Mouse (Mus musculus) lung, adult 2 months (tissue): Measurements from ENCODE around the gene Cxcl1. TPM values are rescaled to one million over a fixed set of nuclear protein-coding genes. Genes with fewer than 3 reads are reported as not detected.

Experiments
- DNase-seq: peaks from one replicate; pipeline ENCODE4 v3.0.0; 2022
- H3K4me1 ChIP-seq: fragments of 200-500 bp; 2 replicates; pipeline ENCODE4 v1.6.1; 2011; ENCODE audit warnings: low read length; ENCODE audit not compliant: control insufficient read depth, insufficient read depth
- H3K4me3 ChIP-seq: fragments of 200-500 bp; replicated peaks from 2 replicates; pipeline ENCODE3; 2011; ENCODE audit warnings: low read depth, mild to moderate bottlenecking, control low read depth, low read length; ENCODE audit errors: extremely low read depth
- CTCF ChIP-seq: fragments of 200-500 bp; IDR thresholded peaks from 2 replicates; pipeline ENCODE4 v1.5.1; 2011; ENCODE audit warnings: mild to moderate bottlenecking, low read length, control low read depth; ENCODE audit not compliant: insufficient read depth
- POLR2A ChIP-seq: fragments of 200-500 bp; IDR thresholded peaks from 2 replicates; pipeline ENCODE4 v1.6.1; 2011; ENCODE audit warnings: low read depth, mild to moderate bottlenecking, control low read depth, low read length, borderline replicate concordance; ENCODE audit errors: extremely low read depth
- WGBS: fragments of 180-500 bp; shearing (Covaris S2); methylation state at CpG from one replicate; pipeline ENCODE4 v1.1.7; 2018; 5-methylcytosine and 5-hydroxymethylcytosine counted together
- polyA plus RNA-seq: library from polyadenylated mRNA; depleted of rRNA; stranded (reverse); fragments of >200 nt; gene quantifications from 2 replicates; pipeline ENCODE4 v1.2.3, GENCODE M21; 2012; rRNA removed

Gene Cxcl1
- polyA plus RNA-seq, 1 experiment = 2.5 TPM

DNA sequence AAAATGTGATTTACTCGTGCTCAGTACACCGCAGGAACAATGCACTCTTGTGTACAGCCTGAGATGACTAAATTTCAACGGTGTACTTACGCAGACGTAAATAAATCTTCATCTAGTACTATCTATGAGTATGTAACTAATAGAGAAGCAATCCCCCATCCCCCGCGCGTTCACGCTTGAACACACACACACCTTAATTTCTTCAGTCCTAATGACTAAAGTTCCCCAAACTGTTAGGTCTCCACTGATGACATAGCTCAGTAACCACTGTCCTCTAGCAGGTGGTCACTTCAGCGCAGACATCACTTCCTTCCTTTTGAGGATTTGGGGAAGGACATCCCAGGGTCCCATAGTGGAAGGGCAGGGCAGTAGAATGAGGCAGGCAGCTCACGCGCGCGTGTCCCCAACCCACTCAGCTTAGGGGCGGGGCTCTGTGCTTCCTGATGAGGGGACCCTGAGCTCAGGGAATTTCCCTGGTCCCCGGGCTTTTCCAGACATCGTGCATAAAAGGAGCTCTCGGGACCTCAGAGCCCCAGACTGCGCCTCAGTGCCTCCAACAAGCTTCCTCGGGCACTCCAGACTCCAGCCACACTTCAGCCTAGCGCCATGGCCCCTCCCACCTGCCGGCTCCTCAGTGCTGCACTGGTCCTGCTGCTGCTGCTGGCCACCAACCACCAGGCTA is 12.4 kb downstream of the Cxcl1 start, which contains the start of gene Cxcl2:
Gene Cxcl2 (plus strand): TSS at position 533 of the 682 bp plus-strand sequence.
- TF ChIP-seq CTCF (no peak), POLR2A (no peak)
- WGBS = 6% methylated on average over 22 of the region's 22 CpGs
- DNase-seq = peak; percentile 17
- no peaks in the 10 kb centered on the region; the same call in 1 of the 2 replicates for H3K4me1 ChIP-seq
- peak within 1 kb of the TSS; percentile 24 for H3K4me3 ChIP-seq

GRCm38 (mm10) chr5:90908983-90909382 is 17.9 kb downstream of the Cxcl1 start:
- WGBS = 0% methylated on average over 2 of the region's 2 CpGs
- H3K4me3 ChIP-seq = no peak overlapping the region
- TF ChIP-seq POLR2A (no peak), CTCF (peak; percentile 94)
- peak; percentile 48 for DNase-seq
- H3K4me1 ChIP-seq = no peaks in the 10 kb centered on the region

DNA sequence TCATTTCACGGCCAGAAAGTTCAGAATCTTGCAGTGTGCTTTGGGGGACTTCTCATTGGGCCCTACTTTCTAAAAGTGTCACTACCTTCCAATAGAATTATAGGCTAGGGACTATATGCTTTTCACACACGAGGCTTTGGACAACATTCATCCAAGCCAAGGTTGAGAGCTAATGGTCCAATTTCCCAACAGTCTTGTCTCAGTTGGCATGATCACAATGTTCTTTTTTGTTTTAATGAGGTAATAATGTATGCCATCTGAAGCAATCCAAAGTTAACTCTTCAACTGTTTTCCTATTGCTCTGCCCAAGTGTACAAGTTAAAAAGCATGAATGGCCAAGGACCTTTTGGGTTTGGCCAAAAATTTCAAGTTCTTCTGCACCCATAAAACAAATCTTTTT is 28.5 kb downstream of the Cxcl1 start:
- no peak for TF ChIP-seq CTCF
- no peak for TF ChIP-seq POLR2A
- Histone ChIP-seq H3K4me1 (no peaks in the 10 kb centered on the region), H3K4me3 (no peak overlapping the region)
- WGBS = 69% methylated on average over 2 of the region's 2 CpGs
- no peak for DNase-seq

DNA sequence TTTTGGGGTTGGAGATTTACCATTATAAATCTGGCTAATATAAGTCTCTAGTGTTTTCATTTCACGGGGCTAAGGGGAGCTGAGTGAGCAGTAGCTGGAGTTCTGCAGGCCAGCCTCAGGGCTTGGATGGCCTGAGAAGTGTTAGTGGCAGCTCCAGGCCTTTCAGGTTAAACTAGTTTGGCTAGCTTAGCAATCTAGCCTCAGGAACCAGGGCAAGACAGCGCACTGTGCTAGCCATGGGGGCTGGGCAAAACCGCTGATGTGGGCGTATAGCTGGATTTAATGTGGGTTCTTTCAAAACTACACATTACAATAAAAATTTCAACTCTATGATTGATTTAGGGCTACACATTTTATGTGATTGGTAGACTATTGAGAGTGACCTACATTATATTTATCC is 31.9 kb downstream of the Cxcl1 start:
- DNase-seq = no peak
- TF ChIP-seq POLR2A (no peak), CTCF (no peak)

DNA sequence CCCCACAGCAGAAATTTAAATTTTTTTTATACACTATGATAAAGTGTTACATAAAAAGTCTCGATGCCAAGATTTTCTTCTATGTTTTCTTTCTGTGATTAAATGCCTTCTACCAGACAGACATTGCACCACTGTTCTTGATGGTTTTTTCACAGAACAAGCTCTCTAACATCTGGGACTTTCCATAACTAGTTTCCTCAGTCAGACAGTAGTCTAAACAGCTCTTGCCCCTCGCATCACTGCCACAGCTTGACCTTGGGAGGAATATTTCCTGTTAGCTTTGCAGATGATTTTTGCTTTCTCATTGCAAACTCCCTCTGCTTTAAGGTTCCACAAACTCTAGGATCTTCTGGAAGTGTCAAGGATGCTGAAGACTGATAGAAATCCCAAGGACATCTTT is 39.5 kb downstream of the Cxcl1 start:
- 27% methylated on average over 2 of the region's 2 CpGs for WGBS
- TF ChIP-seq CTCF (no peak), POLR2A (no peak)
- DNase-seq = no peak

More for the DNA sequence above, 31.9 kb downstream of the Cxcl1 start:
- H3K4me1 ChIP-seq = no peaks in the 10 kb centered on the region
- no peak overlapping the region for H3K4me3 ChIP-seq
- WGBS = 82% methylated on average over 4 of the region's 4 CpGs

DNA sequence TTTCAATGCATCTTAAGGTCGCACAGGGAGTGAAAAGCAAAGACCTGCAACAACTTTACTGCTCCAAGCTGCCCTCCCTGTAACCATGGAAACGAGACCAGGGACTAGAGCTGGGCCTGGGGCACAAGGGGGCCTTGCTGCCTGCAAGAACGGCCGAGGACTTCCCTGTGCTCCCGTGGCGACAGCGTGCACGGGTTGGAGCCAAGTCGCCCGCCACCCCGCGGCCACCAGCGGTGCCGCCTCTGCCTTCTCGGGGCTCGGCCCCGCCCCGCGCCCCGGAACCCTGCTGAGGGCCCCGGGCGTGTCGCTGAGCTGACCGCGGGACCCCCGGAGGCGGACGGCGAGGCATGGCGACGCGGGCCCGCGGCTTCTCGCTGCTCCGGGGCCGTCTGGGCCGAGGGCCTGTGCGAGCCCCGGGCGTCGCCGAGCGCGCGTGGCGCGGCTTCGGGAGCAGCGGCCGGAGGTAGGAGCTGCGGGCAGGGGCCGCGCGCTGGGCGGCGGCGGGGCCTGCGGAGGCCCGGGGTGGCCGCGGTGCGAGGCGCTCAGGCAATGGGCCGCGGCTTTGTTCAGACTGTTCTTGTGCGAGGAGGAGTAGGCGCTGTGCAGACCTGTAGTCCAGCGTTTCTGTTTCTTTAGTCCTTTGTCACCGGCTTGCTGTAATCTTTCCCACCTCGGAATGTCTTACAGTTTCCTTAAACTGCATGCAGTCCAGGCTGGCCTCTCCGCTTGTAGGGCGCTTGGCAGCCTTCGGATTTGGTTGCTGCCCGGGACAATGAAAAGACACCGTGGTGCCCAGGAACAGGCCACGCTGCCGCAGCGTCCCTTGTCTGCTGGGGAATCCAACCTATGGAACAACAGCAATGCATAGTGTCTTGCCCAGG is 40.2 kb downstream of the Cxcl1 start, which contains the start of gene Mthfd2l:
Gene Mthfd2l (plus strand): TSS at position 147 of the 881 bp plus-strand sequence.
- Histone ChIP-seq H3K4me3 (peak within 1 kb of the TSS; percentile 95), H3K4me1 (peaks cover 10% of the 10 kb centered on the region)
- peak; percentile 39; the same call in 1 of the 2 replicates for TF ChIP-seq CTCF
- TF ChIP-seq POLR2A = peak; percentile 25; the same call in 1 of the 2 replicates
- WGBS = under 1% methylated on average over 79 of the region's 79 CpGs
- peak; percentile 84 for DNase-seq

More for the DNA sequence above, 39.5 kb downstream of the Cxcl1 start:
- Histone ChIP-seq H3K4me1 (peaks cover 10% of the 10 kb centered on the region), H3K4me3 (peak overlapping the region; percentile 95)

GRCm38 (mm10) chr5:90931911-90932310 is 40.9 kb downstream of the Cxcl1 start:
- DNase-seq = no peak
- WGBS = 13% methylated on average over 6 of the region's 6 CpGs
- TF ChIP-seq POLR2A (no peak), CTCF (no peak)

DNA sequence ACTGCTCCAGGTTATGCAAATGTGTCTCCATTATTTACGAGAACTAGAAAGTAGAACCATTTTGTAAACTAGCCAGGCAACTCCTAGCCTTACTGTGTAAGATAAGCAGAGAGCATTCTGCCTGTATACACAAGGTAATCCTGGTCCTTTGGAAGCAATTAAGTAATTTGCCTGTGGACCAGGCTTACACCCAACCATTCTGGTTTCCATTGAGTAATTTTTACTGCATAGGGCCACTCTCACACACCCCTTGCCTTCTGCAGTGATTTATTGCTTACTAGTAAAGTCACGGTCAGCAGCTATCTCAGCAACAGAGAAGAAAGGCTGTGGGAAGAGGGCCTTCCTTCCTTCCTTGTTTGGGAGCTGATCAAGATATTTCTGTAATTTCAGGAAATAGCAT is 45.7 kb downstream of the Cxcl1 start:
- no peak overlapping the region for H3K4me3 ChIP-seq
- no peak for TF ChIP-seq POLR2A
- TF ChIP-seq CTCF = no peak
- WGBS = 48% methylated on average over 2 of the region's 2 CpGs
- peaks cover 4% of the 10 kb centered on the region for H3K4me1 ChIP-seq
- DNase-seq = no peak

More at GRCm38 (mm10) chr5:90931911-90932310, 40.9 kb downstream of the Cxcl1 start:
- Histone ChIP-seq H3K4me1 (peaks cover 10% of the 10 kb centered on the region), H3K4me3 (peak overlapping the region; percentile 70)

Other genes with a start within 250 kb of the Cxcl1 start
- 0.25 and 0.77 TPM in 2 replicates for gene Cxcl5, start 131.9 kb upstream of the Cxcl1 start, polyA plus RNA-seq
- gene Ppbp, start 122.7 kb upstream of the Cxcl1 start, polyA plus RNA-seq = 18.2 and 36.7 TPM in 2 replicates
- 49.0 and 65.2 TPM in 2 replicates for gene Pf4, start 118.8 kb upstream of the Cxcl1 start, polyA plus RNA-seq
- gene Cxcl3, start 105.1 kb upstream of the Cxcl1 start, polyA plus RNA-seq = 0.87 and 1.5 TPM in 2 replicates
- 247 and 423 TPM in 2 replicates for gene Cxcl15, start 96.7 kb upstream of the Cxcl1 start, polyA plus RNA-seq
- gene Cxcl2, start 12.6 kb downstream of the Cxcl1 start, polyA plus RNA-seq = 2.2 TPM in 2 replicates
- 21.9 and 40.0 TPM in 2 replicates for gene Mthfd2l, start 39.9 kb downstream of the Cxcl1 start, polyA plus RNA-seq
- not detected in 2 replicates for gene Epgn, start 136.2 kb downstream of the Cxcl1 start, polyA plus RNA-seq
- gene Ereg, start 183.4 kb downstream of the Cxcl1 start, polyA plus RNA-seq = 0.02 and 1.2 TPM in 2 replicates
- 4.8 and 14.0 TPM in 2 replicates for gene Areg, start 248.4 kb downstream of the Cxcl1 start, polyA plus RNA-seq